Mouse (Mus musculus) thymus, adult 2 months (tissue): Measurements from ENCODE around the gene Eif2ak4.

Experiments used
- CTCF ChIP-seq: fragments of 200-500 bp; IDR thresholded peaks from 2 replicates; pipeline ENCODE4 v1.5.1; 2012; ENCODE audit warnings: mild to moderate bottlenecking, control low read depth, low read length, moderate library complexity, borderline replicate concordance; ENCODE audit not compliant: control insufficient read depth, poor library complexity, insufficient read depth; ENCODE audit errors: extremely low read depth
- POLR2A ChIP-seq: fragments of 200-500 bp; IDR thresholded peaks from 2 replicates; pipeline ENCODE4 v1.6.1; 2012; ENCODE audit warnings: mild to moderate bottlenecking, low read length, control low read depth, moderate library complexity; ENCODE audit not compliant: control insufficient read depth, poor library complexity, insufficient read depth; ENCODE audit errors: extremely low read depth

DNA sequence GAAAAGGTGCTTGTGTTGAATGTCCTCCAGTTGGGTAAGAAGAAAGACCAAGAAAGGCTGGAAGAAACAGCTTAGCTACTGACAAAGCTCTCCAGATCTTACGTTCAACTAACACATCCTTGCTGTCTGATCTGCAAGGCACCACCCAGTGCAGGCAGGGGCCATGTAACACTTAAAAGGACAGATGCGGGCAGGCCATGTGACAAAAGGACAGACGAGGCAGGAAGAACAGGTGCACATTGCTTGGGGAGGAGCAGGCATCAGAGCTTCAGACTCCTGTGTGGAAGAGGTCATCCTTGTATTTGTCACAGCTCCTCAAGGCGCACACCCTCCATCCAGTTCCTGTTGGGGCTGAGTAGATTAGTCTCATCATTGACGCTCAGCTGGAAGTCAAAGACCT is 94.6 kb downstream of the Eif2ak4 start:
- no peak for TF ChIP-seq POLR2A
- TF ChIP-seq CTCF = no peak
